Mouse (Mus musculus) adrenal gland, adult 18-20 months (tissue): ENCODE measurements around the gene Atg5. TPM values are rescaled to one million over a fixed set of nuclear protein-coding genes. Genes with fewer than 3 reads are reported as not detected.

Source experiments
- DNase-seq, 2 experiments: peaks; one replicate each; pipeline ENCODE4 v3.0.0; 2021 to 2022; ENCODE audit warnings: low spot score in 2 of 2
- microRNA-seq, 2 experiments: library from miRNA; unstranded; fragments of <30 nt; microRNA quantifications; one replicate each; pipeline ENCODE4 v1.2.0; 2021; ENCODE audit warnings: borderline number of aligned reads in 2 of 2
- total RNA-seq, 2 experiments: library from RNA; stranded (reverse); gene quantifications; 1 replicate in 1 of 2; 2 replicates in 1 of 2; pipeline ENCODE4 v1.2.3; 2021

The Atg5 gene
- total RNA-seq, 2 experiments from 2014 or later = 24.3 to 44.0 TPM

DNA sequence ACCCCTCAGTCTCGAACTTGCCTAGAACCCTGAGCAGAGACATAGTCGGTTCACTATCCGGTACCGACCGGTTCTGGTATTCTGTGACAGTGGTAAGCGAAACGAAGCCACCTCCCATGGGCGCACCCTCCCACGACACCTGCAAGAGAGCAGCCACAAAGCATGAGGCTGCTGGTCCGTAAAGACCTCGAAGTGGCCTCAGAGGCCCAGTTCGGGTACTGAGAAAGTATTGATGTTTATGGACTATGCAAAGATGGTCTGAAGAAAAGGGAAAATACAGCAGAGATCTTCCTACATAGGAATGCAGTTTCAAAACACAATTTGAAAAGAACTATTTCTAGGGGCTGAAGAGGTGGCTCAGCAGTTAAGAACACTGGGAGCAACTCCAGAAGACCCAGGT is 113.8 kb downstream of the Atg5 start:
- no peak for DNase-seq

DNA sequence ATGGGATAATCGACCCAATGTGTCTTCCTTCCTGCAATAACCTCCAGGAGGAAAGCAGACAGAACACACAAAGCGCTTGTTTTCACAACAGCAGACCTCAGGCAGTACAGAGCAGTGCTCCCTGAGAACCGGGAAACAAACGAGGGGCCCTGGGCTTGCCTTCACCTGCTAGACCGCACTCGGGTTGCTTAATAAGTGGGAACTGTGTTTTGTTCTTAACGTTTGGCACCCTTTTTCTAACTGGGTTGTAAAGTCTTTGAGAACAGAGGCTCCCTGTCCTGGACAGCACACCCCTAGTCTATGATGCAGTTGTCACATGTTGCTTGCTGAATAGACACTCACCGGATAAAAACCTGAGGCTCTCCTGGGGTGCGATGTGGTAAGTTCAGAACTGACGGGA is 115.1 kb downstream of the Atg5 start:
- no peak for DNase-seq

DNA sequence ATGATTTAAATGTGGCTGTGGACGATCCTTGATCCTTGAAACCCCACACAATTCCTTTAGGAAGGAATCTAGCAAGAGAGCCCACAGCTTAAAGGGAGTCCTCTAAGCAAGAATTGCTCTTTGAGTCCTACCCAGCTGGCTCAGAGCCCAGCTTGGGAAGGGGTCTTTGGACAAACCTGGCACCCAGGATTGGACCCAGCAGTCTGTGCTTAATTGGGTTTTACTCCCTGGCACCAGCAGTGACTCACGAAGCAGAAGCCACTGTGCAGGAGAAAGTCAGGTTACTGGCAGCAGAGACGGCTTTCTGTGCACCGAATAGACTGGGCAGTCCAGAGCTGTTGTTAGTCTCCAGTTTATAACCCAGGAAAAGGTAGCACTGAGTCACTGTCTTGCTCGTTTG is 117.1 kb downstream of the Atg5 start:
- DNase-seq = no peak

DNA sequence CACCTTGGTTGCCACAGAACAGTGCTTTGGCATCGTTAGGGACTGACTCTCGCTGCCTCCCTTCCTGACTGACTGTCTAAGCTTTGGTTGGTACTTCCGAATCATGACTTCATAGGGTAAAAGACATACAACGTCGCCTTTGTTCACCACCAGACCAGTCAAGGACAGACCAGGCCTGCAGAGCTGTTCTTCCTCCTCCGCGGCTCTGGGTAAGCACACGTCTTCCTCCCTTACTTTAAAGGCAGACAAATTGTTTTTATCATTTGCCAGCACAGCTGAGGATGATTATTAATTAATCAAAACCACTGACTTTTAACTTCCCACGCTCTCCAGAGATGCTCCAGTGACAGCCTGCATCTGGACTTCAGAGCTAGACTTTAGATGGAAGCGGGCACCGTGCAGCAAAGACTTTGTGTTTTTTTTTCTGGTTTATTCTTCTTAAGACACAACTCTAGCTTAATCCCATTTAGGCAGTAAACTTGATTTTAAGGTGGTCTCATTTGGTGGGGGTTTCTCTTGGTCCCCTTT is 120.6 kb downstream of the Atg5 start:
- no peak for DNase-seq

DNA sequence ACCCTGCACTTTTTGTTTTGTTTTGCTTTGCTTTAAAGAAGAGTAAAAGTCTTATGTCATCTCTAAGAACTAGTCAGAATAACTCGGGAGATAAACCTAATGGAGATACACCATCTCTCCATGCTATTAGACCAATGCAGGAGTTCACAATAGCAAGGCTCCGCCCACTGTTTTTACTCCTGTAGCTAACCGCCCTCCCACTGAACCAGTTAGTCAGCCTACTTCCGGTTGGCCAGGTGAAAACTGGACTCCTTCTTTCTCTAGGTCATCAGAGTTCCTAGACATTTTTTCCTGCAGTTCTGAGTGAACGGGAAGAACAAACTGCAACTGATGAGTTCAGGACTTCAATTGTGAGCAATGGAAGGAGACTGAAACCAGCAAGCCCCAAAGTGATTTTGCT is 122.1 kb downstream of the Atg5 start:
- DNase-seq = no peak

DNA sequence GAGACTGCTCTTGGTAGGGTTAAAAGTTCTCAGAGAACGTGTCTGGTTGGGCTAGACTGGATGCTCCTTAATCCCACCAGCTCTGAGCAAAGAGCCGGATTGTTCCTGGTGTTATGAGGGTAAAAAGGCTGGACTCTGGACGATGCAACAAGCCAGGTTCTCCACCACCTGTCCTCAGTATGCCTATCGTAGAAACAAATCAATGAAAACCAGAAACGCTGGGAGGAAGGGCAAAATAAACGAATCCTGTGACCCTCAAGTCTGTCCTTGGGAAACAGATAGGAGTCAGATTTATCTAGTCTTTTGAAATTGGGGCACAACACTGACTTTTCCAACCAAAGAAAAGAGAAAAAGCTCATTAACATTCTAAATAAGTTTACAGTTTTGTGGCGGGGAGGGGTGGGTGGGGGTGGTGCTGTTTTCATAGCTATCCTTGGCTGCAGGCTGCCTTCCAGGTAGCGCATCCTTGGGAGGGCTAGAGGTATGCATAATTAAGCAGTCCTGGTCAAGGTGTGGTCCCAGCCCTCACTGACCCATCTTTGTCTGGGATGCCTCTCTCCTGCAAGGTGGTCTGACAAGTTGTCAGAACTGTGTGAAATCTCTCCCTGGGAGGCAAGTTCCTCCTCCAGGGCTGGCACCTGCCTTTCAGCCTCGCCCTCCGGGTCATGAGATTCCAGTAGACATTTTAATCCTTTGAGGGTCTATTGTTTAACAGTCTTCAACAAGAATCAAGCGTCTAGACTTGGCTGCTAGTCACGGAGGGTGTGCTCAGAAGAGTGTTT is 123.5 kb downstream of the Atg5 start:
- DNase-seq = no peak

DNA sequence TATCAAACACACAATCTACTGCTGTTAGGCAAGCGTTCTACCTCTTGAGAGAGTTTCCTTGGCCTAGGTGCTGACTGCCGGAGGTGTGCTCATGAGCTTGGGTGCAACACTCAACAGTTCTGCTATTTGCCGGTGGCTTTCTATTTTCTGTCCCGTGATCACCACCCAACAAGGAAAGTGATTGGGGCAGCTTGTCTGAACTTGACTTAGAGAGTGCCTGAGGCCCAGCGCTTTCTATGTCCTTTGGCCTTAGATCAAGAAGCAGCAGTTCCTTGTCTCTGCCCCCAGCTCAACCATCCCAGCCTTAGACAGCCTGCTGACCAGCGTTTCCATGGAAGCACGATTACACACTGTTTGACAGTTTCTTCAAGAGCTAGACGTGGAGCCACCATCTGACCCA is 124.7 kb downstream of the Atg5 start:
- no peak for DNase-seq

DNA sequence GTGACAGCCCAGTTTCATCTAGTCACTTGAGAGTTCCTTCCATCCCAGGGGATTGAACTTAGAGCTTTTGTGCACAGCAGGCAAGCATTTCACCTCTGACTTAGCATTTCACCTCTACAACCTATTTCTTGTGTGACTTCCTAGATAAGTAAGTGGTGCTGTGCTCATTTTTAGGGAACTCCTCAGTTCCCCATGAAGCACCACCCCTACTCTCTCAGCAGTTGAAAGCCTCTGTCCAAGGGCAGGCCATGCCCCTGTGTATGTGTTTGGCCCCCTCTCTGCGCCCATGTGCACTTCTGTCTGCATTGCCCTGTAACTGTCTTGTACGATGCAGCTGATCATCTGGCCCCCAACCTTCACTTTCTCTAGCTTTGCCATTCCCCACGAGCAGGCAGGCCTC is 132.0 kb downstream of the Atg5 start:
- DNase-seq = no peak

DNA sequence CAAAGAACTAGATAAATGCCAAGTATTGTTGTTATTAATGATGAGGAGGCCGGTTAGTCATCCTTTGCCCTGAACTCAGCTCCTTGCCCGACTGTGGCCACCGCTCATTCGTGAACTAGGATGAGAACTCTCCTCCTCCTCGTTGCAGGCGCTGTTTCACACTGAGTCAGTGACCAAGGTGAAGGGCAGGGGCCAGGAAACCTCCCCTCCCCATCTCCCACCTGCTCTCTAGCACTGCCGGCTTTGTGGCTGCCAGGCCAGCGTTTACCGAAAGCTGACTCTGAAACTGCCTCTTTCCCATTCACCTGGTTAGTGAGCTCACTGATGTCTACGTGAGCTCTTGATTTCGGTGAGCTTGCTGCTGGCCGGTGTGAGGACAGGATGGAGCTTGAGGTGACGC is 132.4 kb downstream of the Atg5 start:
- no peak for DNase-seq

DNA sequence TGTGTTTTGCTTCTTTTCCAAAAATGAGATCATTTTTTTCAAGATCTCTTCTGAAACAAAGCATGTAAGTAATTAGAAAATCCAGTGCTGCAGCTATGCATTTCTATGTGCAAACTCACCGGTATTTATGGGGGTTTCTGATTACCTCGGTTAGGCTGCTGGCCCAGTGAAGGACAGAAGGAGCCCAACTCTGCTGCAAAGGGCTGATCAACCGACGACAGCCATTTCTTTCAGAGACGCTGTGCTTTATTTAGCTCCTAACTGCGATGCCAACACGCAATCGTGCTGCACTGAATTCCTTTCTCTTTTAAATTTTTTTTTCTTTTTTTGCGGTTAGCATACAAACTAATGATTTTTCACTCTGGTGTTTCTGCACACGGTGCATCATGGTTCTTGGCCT is 133.4 kb downstream of the Atg5 start:
- no peak for DNase-seq

DNA sequence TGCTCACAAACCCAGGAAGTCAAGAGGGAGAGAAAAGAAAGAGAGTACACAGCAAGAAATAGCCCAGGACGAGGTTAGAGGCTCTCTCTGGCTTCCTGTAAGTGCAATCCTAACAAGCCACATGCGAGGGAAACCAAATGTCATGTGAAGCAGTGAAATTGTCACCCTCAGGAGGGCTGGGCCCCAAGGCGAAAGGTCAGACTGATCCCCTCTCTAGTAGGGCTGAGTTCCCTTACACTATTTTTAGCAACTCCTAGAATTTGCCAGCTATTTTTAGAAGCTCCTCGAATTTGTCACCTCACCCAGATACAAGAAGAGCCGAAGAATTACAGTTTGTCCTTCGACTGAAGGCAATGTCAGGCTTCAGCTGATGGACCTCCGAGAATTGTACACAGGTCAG is 135.3 kb downstream of the Atg5 start:
- DNase-seq = no peak

DNA sequence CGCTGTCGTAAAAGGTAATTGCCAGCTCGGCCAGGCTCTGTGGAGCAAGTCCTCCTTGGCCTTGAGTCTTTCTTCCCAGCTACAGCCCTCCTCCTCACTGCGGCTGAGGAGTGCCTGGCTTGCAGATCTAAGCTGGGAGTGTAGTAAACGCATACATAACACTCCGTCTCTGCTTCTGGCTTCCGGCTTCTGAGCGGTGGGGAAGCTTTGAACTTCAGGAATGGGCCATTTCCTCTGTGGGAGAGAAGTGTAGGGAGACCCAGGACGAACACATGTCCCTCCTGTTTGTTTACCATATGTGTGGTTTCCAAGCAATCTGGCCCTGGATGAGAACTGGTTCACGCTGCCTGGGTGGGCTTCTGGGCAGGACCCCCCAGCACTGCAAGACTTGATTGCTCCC is 140.9 kb downstream of the Atg5 start:
- DNase-seq = no peak

DNA sequence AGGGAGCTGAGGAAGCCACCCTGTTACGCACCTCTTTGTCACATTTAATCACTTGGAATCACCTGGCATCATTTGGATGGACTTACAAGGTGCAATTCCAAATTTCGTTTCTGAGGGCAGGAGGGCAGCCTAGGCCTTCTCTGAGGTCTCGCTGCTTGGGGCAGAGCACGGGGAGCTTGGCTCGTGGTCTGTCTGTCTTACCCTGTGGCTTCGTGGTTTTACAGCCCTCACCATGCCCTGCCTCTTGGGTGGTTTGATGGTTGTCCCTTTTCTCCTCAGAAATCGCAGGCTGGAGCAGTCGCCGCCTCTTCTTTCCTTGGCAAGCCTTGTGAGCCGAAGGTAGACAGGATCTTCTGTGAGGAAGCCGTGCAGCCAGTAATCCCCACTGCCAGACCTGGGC is 141.8 kb downstream of the Atg5 start:
- no peak for DNase-seq

Small RNA genes within 50 kb of the gene (microRNA-seq; reads per million reads assigned to microRNA genes)
- gene Mir1929 = 0 to 0.61 reads per million in 2 experiments

Other genes with a start within 250 kb of the Atg5 start
- gene Crybg1, start 119.5 kb upstream of the Atg5 start, total RNA-seq = 1 to 10 TPM; 1.4 to 2.0 TPM